Mouse (Mus musculus) effector memory CD4-positive, alpha-beta T cell, adult 7 months (primary cell): ENCODE measurements around the gene Olfr1076. TPM values are rescaled to one million over a fixed set of nuclear protein-coding genes. Genes with fewer than 3 reads are reported as not detected.

ENCODE experiments used
- polyA plus RNA-seq: library from polyadenylated mRNA; unstranded; fragments of 100-300 nt; shearing (Covaris generic); gene quantifications from one replicate; pipeline ENCODE4 v1.2.1, GENCODE M21; 2017

The Olfr1076 gene
- 0.41 TPM for polyA plus RNA-seq

DNA sequence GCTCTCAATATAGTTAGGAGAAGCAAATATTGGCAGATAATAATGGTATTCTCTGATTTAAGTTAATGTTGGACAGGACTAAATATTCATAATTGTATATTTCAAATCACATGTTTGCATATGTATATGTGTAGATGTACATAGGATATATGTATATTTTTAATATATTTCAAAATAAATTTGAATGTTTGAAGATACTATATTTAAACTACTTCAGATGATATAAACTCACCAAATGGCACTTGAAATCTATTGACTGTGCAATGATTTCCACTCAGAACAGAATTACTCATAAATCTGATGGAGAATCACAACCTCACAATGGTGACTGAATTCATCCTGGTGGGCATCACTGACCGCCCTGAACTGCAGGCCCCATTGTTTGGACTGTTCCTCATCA, at the start of gene Olfr1076:
Gene Olfr1076 (plus strand): TSS at position 301 of the 400 bp plus-strand sequence.

DNA sequence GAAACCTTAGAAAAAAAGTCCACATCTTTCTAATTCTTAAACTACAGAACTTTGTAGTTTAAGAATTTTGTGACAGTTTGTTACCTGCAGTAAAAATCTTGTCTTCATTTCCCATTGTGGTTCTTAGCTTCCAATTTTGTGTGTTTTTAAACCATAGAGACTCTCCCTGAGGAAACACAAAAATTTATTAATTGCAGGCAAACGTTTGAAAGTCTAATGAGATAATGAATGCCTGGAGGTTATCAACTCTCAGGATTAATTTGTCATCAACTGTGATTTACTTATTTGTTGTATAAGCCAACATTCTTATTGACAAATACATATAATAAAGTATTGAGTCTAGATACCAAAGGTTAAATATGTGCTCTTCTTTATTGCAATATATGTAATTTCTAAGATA, 21.0 kb upstream of the Olfr1076 start, which contains the start of gene Olfr228:
Gene Olfr228 (minus strand): TSS at position 101 of the 400 bp plus-strand sequence.

DNA sequence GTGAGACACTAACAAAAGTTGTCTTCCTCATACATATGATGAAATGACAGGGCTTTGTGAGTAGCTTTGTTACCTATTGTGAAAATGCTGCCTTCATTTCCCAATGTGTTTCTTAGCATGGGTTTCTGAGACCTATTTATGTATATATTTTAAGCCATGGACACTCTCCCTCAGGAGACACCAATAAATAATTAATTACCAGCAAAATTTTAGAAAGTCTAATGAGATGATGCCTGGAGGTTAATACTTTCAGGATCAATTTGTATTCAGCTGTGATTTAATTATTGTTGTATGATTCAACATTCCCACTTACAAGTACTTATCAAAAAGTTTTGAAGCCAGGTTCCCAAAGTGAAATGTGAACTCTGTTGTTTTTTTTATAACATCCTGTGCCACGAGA, 34.1 kb downstream of the Olfr1076 start, which contains the start of gene Olfr1079:
Gene Olfr1079 (minus strand): TSS at position 101 of the 400 bp plus-strand sequence.

DNA sequence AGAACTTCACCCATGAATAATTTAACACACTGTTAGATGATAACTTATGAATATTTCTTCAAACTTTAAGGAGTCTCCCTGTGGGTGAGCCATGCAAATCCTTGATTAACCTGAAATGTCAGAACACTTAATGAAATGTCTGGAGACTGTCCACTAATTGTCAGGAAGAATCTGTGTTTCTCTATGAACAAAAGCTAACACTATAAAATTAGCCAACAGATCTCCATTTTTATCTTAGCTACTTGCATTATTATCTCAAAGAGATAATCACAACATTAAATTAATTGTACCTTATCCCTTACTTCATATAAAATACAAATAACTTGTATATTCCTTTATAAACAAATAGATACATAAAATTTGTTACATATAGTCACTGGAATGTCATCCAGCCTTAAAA, 49.9 kb downstream of the Olfr1076 start, which contains the start of gene Olfr1080:
Gene Olfr1080 (minus strand): TSS at position 101 of the 400 bp plus-strand sequence.

Other genes starting within 250 kb of the Olfr1076 start
- not detected for gene Olfr1051, start 229.4 kb upstream of the Olfr1076 start, polyA plus RNA-seq
- not detected for gene Olfr1052, start 216.0 kb upstream of the Olfr1076 start, polyA plus RNA-seq
- gene Olfr1053, start 193.2 kb upstream of the Olfr1076 start, polyA plus RNA-seq, result not detected
- not detected for gene Olfr1054, start 173.0 kb upstream of the Olfr1076 start, polyA plus RNA-seq
- not detected for gene Olfr1055, start 158.2 kb upstream of the Olfr1076 start, polyA plus RNA-seq
- gene Olfr1056, start 146.0 kb upstream of the Olfr1076 start, polyA plus RNA-seq, result not detected
- not detected for gene Olfr1057, start 130.1 kb upstream of the Olfr1076 start, polyA plus RNA-seq
- not detected for gene Olfr1058, start 119.9 kb upstream of the Olfr1076 start, polyA plus RNA-seq
- gene Olfr1061, start 94.4 kb upstream of the Olfr1076 start, polyA plus RNA-seq, result not detected
- not detected for gene Olfr1062, start 81.7 kb upstream of the Olfr1076 start, polyA plus RNA-seq
- not detected for gene Olfr1065, start 57.9 kb upstream of the Olfr1076 start, polyA plus RNA-seq
- not detected for gene Olfr1066, start 52.2 kb upstream of the Olfr1076 start, polyA plus RNA-seq
- gene Olfr228, start 21.1 kb upstream of the Olfr1076 start, polyA plus RNA-seq, result not detected
- gene Olfr1079, start 34.0 kb downstream of the Olfr1076 start, polyA plus RNA-seq, result not detected
- 0.24 TPM for gene Olfr1080, start 49.8 kb downstream of the Olfr1076 start, polyA plus RNA-seq
- gene Olfr1082, start 90.5 kb downstream of the Olfr1076 start, polyA plus RNA-seq, result not detected
- gene Olfr1084, start 131.3 kb downstream of the Olfr1076 start, polyA plus RNA-seq, result not detected
- not detected for gene Olfr1085, start 153.6 kb downstream of the Olfr1076 start, polyA plus RNA-seq
- not detected for gene Olfr1086, start 171.6 kb downstream of the Olfr1076 start, polyA plus RNA-seq
- not detected for gene Olfr1087, start 189.9 kb downstream of the Olfr1076 start, polyA plus RNA-seq
- gene Olfr1089, start 225.2 kb downstream of the Olfr1076 start, polyA plus RNA-seq, result not detected